In the genomic region with DNA sequence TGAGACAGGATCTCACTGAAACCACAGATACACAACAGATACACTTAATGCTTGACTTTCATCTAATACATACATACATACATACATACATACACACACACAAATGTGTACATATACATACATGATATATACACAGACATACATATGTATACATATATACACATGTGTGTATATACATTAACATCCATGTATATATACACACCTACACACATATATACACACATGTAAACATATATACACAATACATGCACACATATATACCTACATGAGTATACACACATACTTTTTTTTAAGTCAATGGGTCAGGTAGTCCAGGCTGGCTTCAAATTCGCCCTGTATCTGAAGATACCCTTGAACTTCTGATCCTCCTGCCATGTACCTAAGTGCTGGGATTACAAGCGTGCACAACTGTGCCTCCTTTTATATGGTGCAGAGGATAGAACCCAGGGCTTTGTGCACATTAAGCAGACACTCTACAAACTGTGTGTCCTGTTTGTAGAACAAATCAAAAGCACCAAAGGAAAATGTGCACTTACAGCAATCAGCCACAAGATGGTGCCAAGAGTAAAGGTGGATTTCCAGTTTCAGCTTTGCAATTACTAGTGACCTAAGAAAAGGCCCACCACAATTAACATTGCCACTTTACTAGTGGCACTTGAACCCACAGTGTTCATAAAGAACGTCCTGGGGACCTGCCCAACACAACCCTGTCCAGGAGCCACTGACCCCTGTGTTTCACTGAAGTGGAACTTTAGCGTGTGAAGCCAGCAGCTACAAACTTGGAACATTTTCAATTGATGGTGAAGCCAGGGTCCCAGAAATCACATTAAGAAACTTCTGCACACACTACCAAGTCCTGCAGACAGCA, we compare ENCODE assay signal across 7 mouse cellular contexts. TPM values are rescaled to one million over a fixed set of nuclear protein-coding genes. Genes with fewer than 3 reads are reported as not detected.
DNase-seq lines count a peak whose midpoint lies in the region; ATAC-seq and TF ChIP-seq lines count a peak whose summit lies in the region.
"Not testable (repeated sequence)": the region's sequence is repeated elsewhere in the genome, so short reads cannot be mapped to it uniquely, and the experiment has no call there.

No protein-coding gene starts in this region.

- DNase-seq in lung, postnatal 0 days (ENCODE audit: low spot score), result not testable (repeated sequence)

- not testable (repeated sequence) for H3K27me3 ChIP-seq in embryonic facial prominence, embryonic 12.5 days; forebrain, embryonic 16.5 days (replicated peaks; ENCODE audit: control insufficient read depth, insufficient read depth, low read length); hindbrain, embryonic 12.5 days; kidney, embryonic 14.5 days (ENCODE audit: control insufficient read depth, insufficient read depth, low read length); lung, postnatal 0 days (replicated peaks; ENCODE audit: insufficient read depth, low read length); midbrain, embryonic 16.5 days (ENCODE audit: control insufficient read depth, insufficient read depth, low read depth, low read length)

- H3K9me3 ChIP-seq in embryonic facial prominence, embryonic 12.5 days; forebrain, embryonic 16.5 days (ENCODE audit: control insufficient read depth, low read length); hindbrain, embryonic 12.5 days (replicated peaks); kidney, embryonic 14.5 days (ENCODE audit: control insufficient read depth, low read length); lung, postnatal 0 days (ENCODE audit: low read length); midbrain, embryonic 16.5 days (replicated peaks; ENCODE audit: control insufficient read depth, low read length, poor library complexity, severe bottlenecking): not testable (repeated sequence)

- TF ChIP-seq CTCF in lung, postnatal 0 days (IDR thresholded peaks at IDR 0.05), result not testable (repeated sequence)

- H3K4me3 ChIP-seq in embryonic facial prominence, embryonic 12.5 days; forebrain, embryonic 16.5 days (replicated peaks; ENCODE audit: low read length); hindbrain, embryonic 12.5 days; kidney, embryonic 14.5 days (ENCODE audit: low read length); lung, postnatal 0 days (ENCODE audit: low read depth, low read length); midbrain, embryonic 16.5 days (ENCODE audit: low read depth, low read length): not testable (repeated sequence)

- WGBS in embryonic facial prominence, embryonic 12.5 days, result no CpG with 5 or more reads among the region's 4 CpGs
- no CpG with 5 or more reads among the region's 4 CpGs for WGBS in forebrain, embryonic 16.5 days
- WGBS in hindbrain, embryonic 12.5 days, result no CpG with 5 or more reads among the region's 4 CpGs
- no CpG with 5 or more reads among the region's 4 CpGs for WGBS in kidney, embryonic 14.5 days
- no CpG with 5 or more reads among the region's 4 CpGs for WGBS in lung, postnatal 0 days
- no CpG with 5 or more reads among the region's 4 CpGs for WGBS in midbrain, embryonic 16.5 days

- not testable (repeated sequence) for TF ChIP-seq EP300 in lung, postnatal 0 days (IDR thresholded peaks at IDR 0.05)

- H3K4me1 ChIP-seq in embryonic facial prominence, embryonic 12.5 days; forebrain, embryonic 16.5 days (replicated peaks; ENCODE audit: control insufficient read depth, insufficient read depth, low read length); hindbrain, embryonic 12.5 days; kidney, embryonic 14.5 days (ENCODE audit: control insufficient read depth, insufficient read depth, low read length); lung, postnatal 0 days (ENCODE audit: insufficient read depth, low read depth, low read length); midbrain, embryonic 16.5 days (ENCODE audit: control insufficient read depth, insufficient read depth, low read length): not testable (repeated sequence)

- not testable (repeated sequence) for H3K36me3 ChIP-seq in embryonic facial prominence, embryonic 12.5 days; forebrain, embryonic 16.5 days (ENCODE audit: control insufficient read depth, insufficient read depth); hindbrain, embryonic 12.5 days; kidney, embryonic 14.5 days (ENCODE audit: control insufficient read depth, insufficient read depth, low read length); lung, postnatal 0 days (ENCODE audit: insufficient read depth, low read length); midbrain, embryonic 16.5 days (ENCODE audit: control insufficient read depth, insufficient read depth, low read length)

- H3K9ac ChIP-seq in embryonic facial prominence, embryonic 12.5 days; forebrain, embryonic 16.5 days (replicated peaks; ENCODE audit: low read depth, low read length); hindbrain, embryonic 12.5 days; kidney, embryonic 14.5 days (ENCODE audit: low read depth, low read length); lung, postnatal 0 days (replicated peaks; ENCODE audit: low read depth); midbrain, embryonic 16.5 days (ENCODE audit: low read depth, low read length): not testable (repeated sequence)

- ATAC-seq in embryonic facial prominence, embryonic 12.5 days (ENCODE audit: insufficient number of reproducible peaks, insufficient read depth, low FRiP score, low TSS enrichment), result peak; percentile 57; the same call in 1 of the 2 replicates
- peak; percentile 45 for ATAC-seq in forebrain, embryonic 16.5 days
- ATAC-seq in hindbrain, embryonic 12.5 days (ENCODE audit: low FRiP score), result peak; percentile 55
- 0 out of 2 replicates have a peak, but pooled peaks have one; percentile 32 for ATAC-seq in kidney, embryonic 14.5 days (ENCODE audit: low FRiP score, low TSS enrichment)
- ATAC-seq in lung, postnatal 0 days, result 0 out of 2 replicates have a peak, but pooled peaks have one; percentile 8
- ATAC-seq in midbrain, embryonic 16.5 days, result peak; percentile 49
- peak; percentile 73 for ATAC-seq in neutrophil, adult 5-6 weeks (ENCODE audit: extremely low read depth, insufficient number of reproducible peaks, low FRiP score, poor library complexity, severe bottlenecking)

- not testable (repeated sequence) for H3K27ac ChIP-seq in embryonic facial prominence, embryonic 12.5 days; forebrain, embryonic 16.5 days (ENCODE audit: low read length); hindbrain, embryonic 12.5 days; kidney, embryonic 14.5 days (ENCODE audit: low read depth, low read length); lung, postnatal 0 days (ENCODE audit: low read length); midbrain, embryonic 16.5 days (ENCODE audit: low read length)

- not testable (repeated sequence) for H3K4me2 ChIP-seq in embryonic facial prominence, embryonic 12.5 days (replicated peaks); forebrain, embryonic 16.5 days (ENCODE audit: low read length); hindbrain, embryonic 12.5 days (replicated peaks); kidney, embryonic 14.5 days (replicated peaks; ENCODE audit: low read depth, low read length); lung, postnatal 0 days (replicated peaks; ENCODE audit: low read depth, low read length); midbrain, embryonic 16.5 days (ENCODE audit: low read length)

RNA-seq across cellular contexts. Expression of a gene that starts 37.2 kb away (rescaled TPM):
- polyA plus RNA-seq in embryonic facial prominence, embryonic 12.5 days (2016; fragmentation: Nextera tagmentation; extraction: Ambion mirVana), result 511 and 553 TPM in 2 replicates
- 783 and 897 TPM in 2 replicates for polyA plus RNA-seq in forebrain, embryonic 16.5 days (2015; fragmentation: Nextera tagmentation; extraction: Ambion mirVana)
- 850 and 876 TPM in 2 replicates for polyA plus RNA-seq in hindbrain, embryonic 12.5 days (2016; fragmentation: Nextera tagmentation; extraction: Ambion mirVana)
- polyA plus RNA-seq in kidney, embryonic 14.5 days (2014; fragmentation: Nextera tagmentation; extraction: Ambion mirVana), result 506 and 609 TPM in 2 replicates
- 537 and 571 TPM in 2 replicates for polyA plus RNA-seq in lung, postnatal 0 days (2015; fragmentation: Nextera tagmentation; extraction: Ambion mirVana)
- 1,051 and 1,054 TPM in 2 replicates for polyA plus RNA-seq in midbrain, embryonic 16.5 days (2015; fragmentation: Nextera tagmentation; extraction: Ambion mirVana)
- 180 and 185 TPM in 2 replicates for total RNA-seq in neutrophil, adult 5-6 weeks (2017)

Comparison
In these comparisons a context has a peak if more than half of its experiments do, and no peak if none do; other contexts are left out.
1. ATAC-seq: peak in every context shown above with its lines; median percentile 73 in neutrophil, adult 5-6 weeks; 57 in embryonic facial prominence, embryonic 12.5 days; 55 in hindbrain, embryonic 12.5 days; 49 in midbrain, embryonic 16.5 days; 45 in forebrain, embryonic 16.5 days; 32 in kidney, embryonic 14.5 days; 8 in lung, postnatal 0 days.